Mouse (Mus musculus): ENCODE measurements around the gene Epb41l3.

- TF ChIP-seq MAFK (IDR thresholded peaks at IDR 0.05; ENCODE audit: insufficient read depth, low read depth, low read length): no peak
- peak; percentile 80; the same call in 1 of the 2 replicates for TF ChIP-seq CHD2 (IDR thresholded peaks at IDR 0.05; ENCODE audit: low read depth, low read length)
- TF ChIP-seq ZC3H11A (IDR thresholded peaks at IDR 0.05; ENCODE audit: borderline replicate concordance, low read depth, low read length): no peak
Measured at GRCm38 (mm10) chr17:69225996-69226395, 150.5 kb downstream of the Epb41l3 start.

Data from ES-E14 (cell line).